Mouse (Mus musculus): ENCODE results near the gene Ribc1. TPM values are rescaled to one million over a fixed set of nuclear protein-coding genes. Genes with fewer than 3 reads are reported as not detected.

The Ribc1 gene
- polyA plus RNA-seq, 2 experiments, result 0.87 to 2.0 TPM

DNA sequence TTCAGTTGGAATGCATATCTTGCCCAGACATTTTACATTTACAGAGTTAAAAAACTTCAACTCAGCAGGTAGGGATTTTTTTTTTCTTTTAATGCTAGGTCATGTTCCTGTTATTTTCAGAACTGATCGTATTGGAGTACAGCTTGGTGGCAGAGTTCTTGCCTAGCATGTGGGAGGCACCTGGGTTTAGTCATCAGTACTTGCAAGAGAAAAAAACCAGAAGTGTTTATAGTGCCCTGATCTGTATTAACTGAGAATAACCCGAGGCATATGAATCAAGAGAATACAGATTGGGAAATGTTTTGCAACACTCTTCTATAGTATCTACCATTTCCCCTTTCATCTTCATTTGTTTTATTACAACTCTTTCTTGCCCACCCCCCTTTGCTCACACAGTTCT lies 13.2 kb downstream of the Ribc1 start:
- Histone ChIP-seq H3K4me1 (replicated peaks; ENCODE audit: control insufficient read depth in 2 of 2, insufficient read depth in 2 of 2, low read length in 1 of 2) (no peaks in the 10 kb centered on the region; a peak in 1 of 4 replicates), H3K4me2 (ENCODE audit: low read depth) (peak overlapping the region; percentile 15; the same call in 1 of the 2 replicates), H3K27ac (no peak overlapping the region), H3K36me3 (replicated peaks; ENCODE audit: control insufficient read depth, insufficient read depth, low read depth) (no peaks in the 10 kb centered on the region), H3K4me3 (ENCODE audit: insufficient read depth in 1 of 2, low read depth in 2 of 2, low read length in 2 of 2) (no peak overlapping the region), H3K27me3 (ENCODE audit: control insufficient read depth, insufficient read depth, low read length) (no peaks in the 10 kb centered on the region), H3K9me3 (ENCODE audit: control insufficient read depth, low read length) (no peaks in the 10 kb centered on the region), H3K9ac (replicated peaks) (no peak overlapping the region)
- TF ChIP-seq CTCF (IDR thresholded peaks at IDR 0.05; ENCODE audit: low read depth) (no peak), EP300 (IDR thresholded peaks at IDR 0.05; ENCODE audit: low read depth) (no peak)
- DNase-seq (ENCODE audit: low read depth in 3 of 3, low spot score in 3 of 3) (no peak), ATAC-seq (ENCODE audit: insufficient read depth) (no peak)
- 48% methylated on average over 2 of the region's 2 CpGs for WGBS (ENCODE audit: insufficient replicate concordance)

DNA sequence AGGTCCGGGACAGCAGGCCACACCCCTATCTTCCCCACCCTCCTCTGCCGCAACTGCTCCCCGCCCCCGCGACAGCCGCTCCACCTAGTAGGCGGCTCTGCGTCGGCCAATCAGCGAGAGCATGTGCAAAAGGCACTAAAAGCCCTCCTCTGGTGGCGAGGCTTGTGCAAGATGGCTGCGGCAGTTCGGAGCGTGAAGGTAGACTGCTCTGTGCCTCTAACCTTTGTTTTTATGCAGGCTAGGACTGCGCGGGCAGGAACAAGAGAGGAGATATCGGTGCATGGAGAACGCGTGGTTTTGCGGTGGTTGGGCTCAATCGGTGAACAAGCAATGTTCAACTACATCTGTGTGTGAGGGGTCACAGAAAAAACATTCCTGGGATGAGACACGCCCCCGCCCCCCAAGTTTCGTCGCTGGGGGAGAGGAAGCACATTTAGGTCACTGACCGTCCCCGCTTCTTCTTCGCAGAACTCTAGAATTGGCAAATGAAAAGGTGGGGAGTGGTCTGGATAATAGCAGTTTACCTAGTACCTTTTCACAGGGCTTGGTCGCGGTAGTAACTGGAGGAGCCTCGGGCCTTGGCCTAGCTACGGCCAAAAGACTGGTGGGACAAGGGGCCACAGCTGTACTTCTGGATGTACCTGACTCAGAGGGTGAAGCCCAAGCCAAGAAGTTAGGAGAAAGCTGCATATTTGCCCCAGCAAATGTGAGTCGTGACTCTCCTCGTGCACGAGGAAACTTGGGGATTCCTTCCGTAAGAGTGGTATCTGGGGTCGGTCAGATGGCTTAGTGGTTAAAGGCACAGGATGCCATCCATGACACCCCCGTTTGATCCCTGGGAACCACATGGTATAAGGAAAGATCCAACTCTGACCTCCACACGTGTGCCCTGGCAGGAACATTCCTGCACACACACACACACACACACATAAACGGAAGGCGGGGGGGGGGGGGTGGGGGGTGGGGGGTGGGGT lies 14.1 kb downstream of the Ribc1 start, which contains the start of gene Hsd17b10:
Gene Hsd17b10, plus strand, starts transcription at position 109 of the 974 bp plus-strand sequence.
- Histone ChIP-seq H3K27ac (0 out of 2 replicates have a peak within 1 kb of the TSS, but pooled peaks have one; percentile 10), H3K9me3 (ENCODE audit: control insufficient read depth, low read length) (no peaks in the 10 kb centered on the region), H3K36me3 (replicated peaks; ENCODE audit: control insufficient read depth, insufficient read depth, low read depth) (no peaks in the 10 kb centered on the region), H3K9ac (replicated peaks) (peak within 1 kb of the TSS; percentile 59), H3K4me2 (ENCODE audit: low read depth) (peak within 1 kb of the TSS; percentile 83), H3K4me3 (ENCODE audit: insufficient read depth in 1 of 2, low read depth in 2 of 2, low read length in 2 of 2) (peak within 1 kb of the TSS; percentile 60 to 96), H3K27me3 (ENCODE audit: control insufficient read depth, insufficient read depth, low read length) (no peaks in the 10 kb centered on the region), H3K4me1 (replicated peaks; ENCODE audit: control insufficient read depth in 2 of 2, insufficient read depth in 2 of 2, low read length in 1 of 2) (no peaks in the 10 kb centered on the region; a peak in 1 of 4 replicates)
- ATAC-seq (ENCODE audit: insufficient read depth) (peak; percentile 99), DNase-seq (ENCODE audit: low read depth in 3 of 3, low spot score in 3 of 3) (peak; percentile 72 to 75 (median 73))
- no peak for TF ChIP-seq EP300 (IDR thresholded peaks at IDR 0.05; ENCODE audit: low read depth)
- TF ChIP-seq CTCF (IDR thresholded peaks at IDR 0.05; ENCODE audit: low read depth), result peak; percentile 54
- WGBS (ENCODE audit: insufficient replicate concordance), result 12% methylated on average over 39 of the region's 41 CpGs

GRCm38 (mm10) chrX:152001182-152001684 lies 14.9 kb downstream of the Ribc1 start:
- Histone ChIP-seq H3K4me2 (ENCODE audit: low read depth) (peak overlapping the region; percentile 83), H3K4me3 (ENCODE audit: insufficient read depth in 1 of 2, low read depth in 2 of 2, low read length in 2 of 2) (peak overlapping the region; percentile 60 to 61), H3K36me3 (replicated peaks; ENCODE audit: control insufficient read depth, insufficient read depth, low read depth) (no peaks in the 10 kb centered on the region), H3K27ac (0 out of 2 replicates have a peak overlapping the region, but pooled peaks have one; percentile 10), H3K27me3 (ENCODE audit: control insufficient read depth, insufficient read depth, low read length) (no peaks in the 10 kb centered on the region), H3K9me3 (ENCODE audit: control insufficient read depth, low read length) (no peaks in the 10 kb centered on the region), H3K9ac (replicated peaks) (peak overlapping the region; percentile 58), H3K4me1 (replicated peaks; ENCODE audit: control insufficient read depth in 2 of 2, insufficient read depth in 2 of 2, low read length in 1 of 2) (no peaks in the 10 kb centered on the region; a peak in 1 of 4 replicates)
- WGBS (ENCODE audit: insufficient replicate concordance), result 20% methylated on average over 9 of the region's 9 CpGs
- no peak for TF ChIP-seq CTCF (IDR thresholded peaks at IDR 0.05; ENCODE audit: low read depth)
- no peak for TF ChIP-seq EP300 (IDR thresholded peaks at IDR 0.05; ENCODE audit: low read depth)
- DNase-seq (ENCODE audit: low read depth in 3 of 3, low spot score in 3 of 3) (no peak), ATAC-seq (ENCODE audit: insufficient read depth) (peak; percentile 14; the same call in 1 of the 2 replicates)

DNA sequence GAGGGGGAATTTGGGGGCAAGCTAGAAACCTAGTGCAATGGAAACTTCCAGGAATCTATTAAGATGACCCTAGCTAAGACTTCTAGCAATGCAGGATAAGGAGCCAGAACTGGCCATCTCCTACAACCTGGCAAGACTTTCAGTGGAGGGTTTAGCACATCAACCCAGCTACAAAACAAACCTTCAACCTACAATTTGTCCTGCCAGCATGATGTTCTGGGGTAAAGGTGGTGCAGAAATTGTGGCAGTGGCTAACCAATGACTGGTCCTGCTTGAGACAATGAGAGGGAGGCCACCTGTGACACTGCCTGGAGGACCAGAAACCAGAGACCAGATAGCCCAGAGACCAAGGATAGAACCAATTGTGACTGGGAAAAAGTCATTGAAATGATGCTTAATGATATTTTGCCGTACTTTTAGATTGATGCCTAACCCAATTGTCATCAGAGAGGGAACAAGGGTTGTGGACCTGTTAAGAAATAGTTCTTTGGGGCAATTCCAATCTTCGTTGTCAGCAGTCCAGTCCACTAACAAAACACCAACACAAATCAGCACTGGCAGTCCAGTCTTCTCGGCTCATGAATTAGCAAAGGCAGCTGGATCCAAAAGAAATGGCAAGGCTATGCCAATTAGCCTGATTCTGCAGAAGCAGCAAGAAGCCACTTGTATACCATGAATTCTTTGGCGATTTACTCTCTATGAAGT lies 16.9 kb downstream of the Ribc1 start:
- DNase-seq (ENCODE audit: low read depth in 3 of 3, low spot score in 3 of 3), result no peak
- 44% methylated on average over 4 of the region's 4 CpGs for WGBS (ENCODE audit: insufficient replicate concordance)
- TF ChIP-seq EP300 (IDR thresholded peaks at IDR 0.05; ENCODE audit: low read depth) (no peak), CTCF (IDR thresholded peaks at IDR 0.05; ENCODE audit: low read depth) (no peak)
- no peaks in the 10 kb centered on the region for H3K27me3 ChIP-seq (ENCODE audit: control insufficient read depth, insufficient read depth, low read length)
- no peaks in the 10 kb centered on the region for H3K9me3 ChIP-seq (ENCODE audit: control insufficient read depth, low read length)
- H3K4me2 ChIP-seq (ENCODE audit: low read depth), result no peak overlapping the region
- H3K4me3 ChIP-seq (ENCODE audit: insufficient read depth in 1 of 2, low read depth in 2 of 2, low read length in 2 of 2), result no peak overlapping the region
- no peaks in the 10 kb centered on the region; a peak in 1 of 4 replicates for H3K4me1 ChIP-seq (replicated peaks; ENCODE audit: control insufficient read depth in 2 of 2, insufficient read depth in 2 of 2, low read length in 1 of 2)
- no peak overlapping the region for H3K9ac ChIP-seq (replicated peaks)
- no peak for ATAC-seq (ENCODE audit: insufficient read depth)
- H3K27ac ChIP-seq, result no peak overlapping the region
- H3K36me3 ChIP-seq (replicated peaks; ENCODE audit: control insufficient read depth, insufficient read depth, low read depth), result no peaks in the 10 kb centered on the region

Other genes with a start within 250 kb of the Ribc1 start
- gene Huwe1, start 215.5 kb downstream of the Ribc1 start, polyA plus RNA-seq (2012; rRNA removed), result 19.6 and 19.7 TPM in 2 replicates
- gene Huwe1, start 215.5 kb downstream of the Ribc1 start, polyA plus RNA-seq (2014; fragmentation: Nextera tagmentation; extraction: Ambion mirVana), result 11.6 and 11.9 TPM in 2 replicates
- gene Hsd17b10, start 14.4 kb downstream of the Ribc1 start, polyA plus RNA-seq (2012; rRNA removed), result 33.4 and 34.9 TPM in 2 replicates
- gene Hsd17b10, start 14.4 kb downstream of the Ribc1 start, polyA plus RNA-seq (2014; fragmentation: Nextera tagmentation; extraction: Ambion mirVana), result 98.4 and 102 TPM in 2 replicates
- gene Smc1a, start 133 bp upstream of the Ribc1 start, polyA plus RNA-seq (2012; rRNA removed), result 28.0 and 41.9 TPM in 2 replicates
- gene Smc1a, start 133 bp upstream of the Ribc1 start, polyA plus RNA-seq (2014; fragmentation: Nextera tagmentation; extraction: Ambion mirVana), result 51.8 and 58.1 TPM in 2 replicates
- gene Iqsec2, start 128.0 kb upstream of the Ribc1 start, polyA plus RNA-seq (2012; rRNA removed), result 1.1 TPM in 2 replicates
- gene Iqsec2, start 128.0 kb upstream of the Ribc1 start, polyA plus RNA-seq (2014; fragmentation: Nextera tagmentation; extraction: Ambion mirVana), result 1.0 and 1.3 TPM in 2 replicates
- gene Kdm5c, start 216.7 kb upstream of the Ribc1 start, polyA plus RNA-seq (2012; rRNA removed), result 13.9 and 18.2 TPM in 2 replicates
- 10.0 and 16.5 TPM in 2 replicates for gene Kdm5c, start 216.7 kb upstream of the Ribc1 start, polyA plus RNA-seq (2014; fragmentation: Nextera tagmentation; extraction: Ambion mirVana)

All from liver, embryonic 14.5 days (tissue).